Mouse (Mus musculus) kidney, postnatal 4 days (tissue): ENCODE data around the gene Bmpr1a.

Experiments used
- DNase-seq, 2 experiments: peaks; one replicate each; pipeline ENCODE4 v3.0.0; 2021; ENCODE audit warnings: mixed read lengths in 2 of 2

Bmpr1a gene

DNA sequence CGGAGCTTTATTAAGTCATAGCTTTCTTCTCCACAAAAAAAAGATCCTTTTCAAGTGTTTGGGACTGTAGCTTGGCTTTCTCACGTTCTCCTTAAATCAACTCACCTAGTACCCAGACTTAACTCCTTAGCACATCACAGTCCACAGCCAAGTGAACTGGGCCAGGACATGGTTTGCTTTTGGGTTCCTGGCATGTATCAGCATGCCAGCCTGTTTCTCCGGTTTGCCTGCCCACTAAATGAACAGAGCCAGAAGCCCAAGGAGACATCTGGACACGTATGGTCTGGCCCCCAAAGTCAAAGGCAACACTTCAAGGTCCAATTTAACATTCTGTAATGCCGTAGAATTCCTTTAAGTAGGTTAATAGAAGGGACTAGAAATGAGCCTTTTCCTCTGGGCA, 1.2 kb upstream of the Bmpr1a start:
- no peak for DNase-seq

DNA sequence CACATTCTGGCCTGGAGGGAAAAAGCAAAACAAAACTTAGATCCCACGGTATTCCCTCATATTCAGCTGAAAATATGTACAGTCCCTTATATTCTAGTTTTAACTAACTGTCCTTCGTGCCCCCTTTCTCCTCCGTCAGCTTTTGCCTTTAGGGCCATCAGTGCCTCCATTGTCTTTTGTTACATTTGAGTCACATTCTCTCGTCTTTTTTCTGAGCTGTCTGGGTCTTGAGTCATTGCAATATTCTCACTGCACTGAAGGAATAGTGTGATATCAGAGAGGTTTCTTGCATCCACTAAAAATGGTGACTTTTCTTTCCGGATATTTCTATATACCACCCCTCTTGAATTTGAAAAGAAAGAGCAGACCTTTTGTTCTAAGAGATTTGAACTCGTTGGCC, 618 bp upstream of the Bmpr1a start:
- no peak for DNase-seq

DNA sequence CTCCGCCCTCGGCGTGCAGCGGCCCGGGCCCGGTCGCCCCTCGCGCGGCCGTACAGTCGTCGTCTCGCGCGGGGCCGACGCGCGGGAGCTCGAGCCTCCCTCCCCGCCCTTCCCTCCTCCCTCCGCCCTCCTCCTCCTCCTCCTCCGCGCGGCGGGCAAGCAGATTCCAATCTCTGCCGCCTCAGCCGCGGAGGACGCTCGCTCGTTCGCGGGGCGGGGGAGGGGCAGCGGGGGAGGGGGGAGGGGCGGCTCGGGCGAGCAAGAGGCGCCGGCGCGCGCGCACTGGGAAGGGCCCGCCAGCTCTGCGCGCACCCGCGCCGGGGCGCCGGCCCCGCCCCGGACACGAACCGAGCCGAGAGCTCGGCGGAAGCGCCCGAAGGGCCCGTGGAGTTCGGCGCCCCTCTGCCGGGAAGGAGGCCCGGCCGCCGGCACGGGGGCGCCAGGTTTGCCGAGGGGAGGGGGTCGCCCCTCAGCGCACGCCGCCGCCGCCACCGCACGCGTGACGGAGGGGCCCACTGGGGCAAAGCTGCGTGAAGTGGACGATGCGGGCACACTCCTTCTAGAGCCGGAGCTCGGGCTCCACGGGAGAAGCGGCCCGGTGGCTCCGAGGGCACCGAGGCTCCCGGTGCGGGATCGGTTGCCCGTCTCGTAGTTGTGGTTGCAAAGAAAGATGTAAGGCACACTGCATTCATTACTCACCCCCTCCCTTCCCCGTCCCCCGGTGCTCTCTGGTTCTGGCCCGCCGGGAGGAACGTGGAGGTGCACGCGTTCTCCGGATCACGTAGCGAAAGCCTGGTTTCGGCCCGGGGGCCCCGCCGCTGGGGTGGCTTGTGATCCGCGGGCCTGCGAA, 441 bp downstream of the Bmpr1a start:
- peak; percentile 89 to 94 for DNase-seq

DNA sequence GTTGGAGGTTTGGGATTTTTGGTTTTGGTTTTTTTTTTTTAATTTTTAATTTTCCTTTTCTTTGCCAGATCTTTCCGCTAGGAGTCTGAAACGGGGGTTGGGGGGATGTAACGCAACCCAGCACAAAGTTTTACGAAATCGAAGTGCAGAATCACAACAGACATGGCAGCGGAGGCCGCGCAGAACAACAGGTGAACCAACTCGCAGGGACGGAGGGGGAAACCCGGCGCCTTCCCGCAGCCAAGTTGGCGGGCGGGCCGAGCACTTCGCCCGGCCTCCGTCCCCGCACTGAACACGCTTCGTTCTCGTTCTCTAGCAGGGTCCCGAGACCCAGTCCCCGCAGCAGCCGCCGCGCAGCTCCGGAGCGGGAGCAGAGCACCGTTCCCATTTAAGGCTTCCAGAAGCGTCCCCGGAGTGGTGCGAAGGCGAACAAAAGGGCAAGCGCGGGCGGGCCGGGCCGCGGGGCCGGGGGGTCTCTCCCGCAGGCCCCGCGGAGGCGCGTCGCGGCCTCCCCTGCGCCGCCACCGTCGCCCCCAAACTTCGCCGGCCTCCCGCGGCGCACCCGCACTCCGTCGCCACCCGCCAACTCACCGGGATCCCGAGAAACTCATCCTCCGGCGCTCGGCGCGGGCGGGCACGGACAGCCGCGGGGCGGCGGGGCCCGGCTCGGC, 1.2 kb downstream of the Bmpr1a start:
- DNase-seq = peak; percentile 64 to 77

DNA sequence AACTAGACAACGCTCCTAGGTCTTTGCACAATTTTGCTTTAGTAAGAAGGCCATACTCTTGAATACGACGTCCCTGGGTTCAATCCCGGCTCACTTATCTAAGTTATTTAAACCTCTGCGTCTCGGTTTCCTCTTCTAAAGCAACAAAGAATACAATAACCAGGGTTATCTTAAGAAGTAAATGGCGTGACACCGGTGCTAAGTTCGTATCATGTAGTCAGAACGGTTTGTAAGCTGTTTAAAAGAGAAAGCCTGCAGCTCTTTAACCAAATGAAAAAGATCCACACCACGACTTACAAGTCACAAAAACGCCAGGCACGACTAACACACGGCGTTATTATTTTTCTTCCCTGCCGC, 1.7 kb downstream of the Bmpr1a start:
- no peak for DNase-seq

DNA sequence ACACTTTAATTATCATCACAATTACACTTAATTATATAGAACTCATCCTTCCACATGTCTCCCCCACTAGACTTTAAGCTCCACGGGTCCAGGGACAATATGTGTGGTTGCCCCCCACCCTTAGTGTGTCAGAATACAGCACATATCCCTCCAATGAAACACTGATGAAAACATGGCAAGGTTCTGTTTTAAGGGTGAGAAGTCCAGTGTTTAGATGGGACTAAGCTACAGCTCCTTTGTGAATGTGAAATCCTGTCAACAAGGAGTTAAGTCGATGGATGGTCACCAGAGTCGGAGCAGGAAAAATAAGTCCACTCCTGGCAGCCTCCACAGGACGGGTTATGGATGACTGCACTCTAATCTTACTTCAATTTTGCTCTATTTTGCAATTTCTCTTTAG, 2.8 kb downstream of the Bmpr1a start:
- DNase-seq = peak in 1 of 2 experiments; percentile 17

DNA sequence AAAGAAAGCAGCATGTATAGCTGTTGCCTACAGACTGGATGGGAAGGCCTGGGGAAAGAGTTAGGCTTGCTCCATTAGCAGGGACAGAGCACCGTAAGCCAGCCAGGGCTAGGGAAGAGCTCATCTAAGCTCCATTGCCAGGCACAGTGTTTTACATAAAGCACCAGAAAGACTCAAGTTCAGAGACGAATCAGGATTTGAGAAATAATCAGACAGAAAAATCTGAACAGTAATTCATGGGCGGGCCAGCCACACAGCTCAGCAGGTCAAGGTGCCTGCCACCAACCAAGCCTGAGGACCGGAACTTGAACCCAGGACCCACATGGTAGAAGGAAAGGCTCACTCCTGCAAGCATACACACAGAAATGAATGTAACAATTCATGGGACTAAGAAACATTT, 3.5 kb downstream of the Bmpr1a start:
- no peak for DNase-seq

DNA sequence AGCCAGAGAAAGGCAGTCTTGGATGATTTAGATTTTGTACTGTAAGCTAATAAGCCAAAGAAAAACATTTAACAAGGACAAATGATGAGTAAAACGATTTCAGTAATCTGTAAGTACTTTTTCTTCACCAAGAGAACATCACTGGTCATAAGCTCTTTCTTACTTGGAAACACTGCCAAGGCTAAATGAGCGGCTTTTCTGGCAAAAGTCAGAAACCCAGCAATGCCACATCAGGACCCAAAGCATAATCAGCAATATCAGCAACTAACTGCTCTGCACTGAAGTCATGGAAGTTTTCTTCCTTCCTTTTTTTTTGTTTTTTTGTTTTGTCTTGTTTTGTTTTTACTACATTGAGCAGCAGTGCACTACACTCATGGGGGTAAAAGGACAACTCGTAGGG, 5.8 kb downstream of the Bmpr1a start:
- no peak for DNase-seq

DNA sequence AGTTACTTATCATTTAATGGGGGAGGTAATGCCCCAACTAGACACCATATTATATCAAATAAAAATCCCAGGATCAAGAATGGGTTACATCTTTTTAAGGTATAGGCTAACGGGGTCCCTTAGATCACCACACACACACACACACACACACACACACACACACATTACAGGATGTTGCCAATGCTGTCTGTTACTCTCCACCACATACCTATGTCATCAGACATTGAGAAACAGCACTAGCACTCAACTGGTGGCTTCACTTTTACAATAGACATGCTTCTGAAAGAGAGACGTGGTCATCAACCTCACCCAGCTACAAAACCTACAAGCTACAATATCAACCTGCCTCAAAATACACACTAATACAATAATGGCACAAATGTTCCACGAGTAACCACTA, 9.5 kb downstream of the Bmpr1a start:
- no peak for DNase-seq

DNA sequence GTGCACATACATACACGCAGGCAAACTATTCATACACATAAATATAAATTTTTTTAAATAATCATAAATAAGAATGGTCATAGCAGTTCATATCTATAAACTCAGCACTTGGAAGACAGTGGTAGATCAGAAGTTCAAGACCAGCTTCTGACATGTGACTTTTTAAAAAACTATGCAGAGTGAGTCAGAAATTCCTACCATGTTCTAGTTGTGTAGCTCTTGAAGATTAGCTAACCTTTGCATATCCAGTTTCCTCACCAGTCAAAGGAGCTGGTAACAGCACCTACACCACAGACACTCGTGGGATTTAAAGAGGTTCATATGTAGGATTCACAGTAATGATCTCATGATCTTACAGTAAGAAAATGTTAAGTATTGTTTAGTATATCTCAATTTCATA, 10.5 kb downstream of the Bmpr1a start:
- DNase-seq = no peak

DNA sequence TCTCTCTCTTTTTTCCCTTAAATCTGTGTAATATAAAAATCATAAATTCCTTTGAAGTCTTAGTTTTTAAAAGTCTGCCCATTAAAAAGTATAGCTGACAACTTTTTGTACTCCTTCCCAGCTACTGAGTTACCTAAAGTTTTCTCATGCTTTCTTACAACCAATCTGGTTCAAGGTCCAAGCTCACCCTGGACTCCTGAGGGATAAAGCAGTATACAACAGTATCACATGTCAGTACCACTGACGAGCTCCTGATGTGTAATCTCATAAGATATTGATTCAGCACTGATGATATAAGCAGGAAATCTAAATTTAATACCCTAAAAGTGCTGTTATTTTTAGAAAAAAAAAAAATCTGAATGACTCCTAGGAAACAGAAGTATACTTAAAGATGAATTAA, 12.2 kb downstream of the Bmpr1a start:
- no peak for DNase-seq

DNA sequence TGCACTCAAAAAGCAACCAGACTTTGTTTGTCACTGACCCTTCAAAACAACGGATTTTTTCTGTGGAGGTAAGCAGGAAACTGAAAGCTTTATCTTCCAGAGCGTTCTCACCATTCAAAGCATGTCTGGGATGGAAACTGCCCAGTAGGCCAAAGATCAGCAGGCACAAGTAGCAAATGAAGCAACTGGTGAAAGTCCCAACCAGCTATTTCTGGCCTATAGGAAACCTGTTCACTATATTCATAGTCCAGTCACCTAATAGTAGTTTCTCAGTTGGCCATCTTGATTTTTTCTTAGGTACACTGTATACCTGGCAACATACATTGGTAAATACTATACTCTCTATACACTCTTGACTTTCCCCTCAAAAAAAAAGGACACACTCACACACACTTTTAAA, 13.2 kb downstream of the Bmpr1a start:
- DNase-seq = no peak

DNA sequence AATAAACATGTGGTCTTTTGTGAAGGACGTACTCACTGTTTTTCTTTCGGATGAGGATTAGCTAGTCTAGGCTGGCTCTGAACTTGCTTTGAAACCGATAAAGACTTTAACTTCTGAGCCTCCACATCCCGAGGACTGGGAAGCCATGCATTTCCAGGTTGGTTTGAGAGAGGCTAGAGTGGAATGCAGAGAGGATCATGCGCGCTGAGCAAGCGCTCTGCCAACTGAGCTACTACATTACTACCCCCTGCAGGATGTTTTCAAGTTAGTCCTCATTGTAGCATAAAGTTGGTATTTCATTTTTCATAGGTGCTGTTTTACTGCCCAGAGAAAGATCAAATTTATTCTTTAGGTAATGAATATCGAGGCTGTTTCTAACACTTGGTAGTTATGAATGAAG, 17.0 kb downstream of the Bmpr1a start:
- DNase-seq = peak in 1 of 2 experiments; percentile 17

DNA sequence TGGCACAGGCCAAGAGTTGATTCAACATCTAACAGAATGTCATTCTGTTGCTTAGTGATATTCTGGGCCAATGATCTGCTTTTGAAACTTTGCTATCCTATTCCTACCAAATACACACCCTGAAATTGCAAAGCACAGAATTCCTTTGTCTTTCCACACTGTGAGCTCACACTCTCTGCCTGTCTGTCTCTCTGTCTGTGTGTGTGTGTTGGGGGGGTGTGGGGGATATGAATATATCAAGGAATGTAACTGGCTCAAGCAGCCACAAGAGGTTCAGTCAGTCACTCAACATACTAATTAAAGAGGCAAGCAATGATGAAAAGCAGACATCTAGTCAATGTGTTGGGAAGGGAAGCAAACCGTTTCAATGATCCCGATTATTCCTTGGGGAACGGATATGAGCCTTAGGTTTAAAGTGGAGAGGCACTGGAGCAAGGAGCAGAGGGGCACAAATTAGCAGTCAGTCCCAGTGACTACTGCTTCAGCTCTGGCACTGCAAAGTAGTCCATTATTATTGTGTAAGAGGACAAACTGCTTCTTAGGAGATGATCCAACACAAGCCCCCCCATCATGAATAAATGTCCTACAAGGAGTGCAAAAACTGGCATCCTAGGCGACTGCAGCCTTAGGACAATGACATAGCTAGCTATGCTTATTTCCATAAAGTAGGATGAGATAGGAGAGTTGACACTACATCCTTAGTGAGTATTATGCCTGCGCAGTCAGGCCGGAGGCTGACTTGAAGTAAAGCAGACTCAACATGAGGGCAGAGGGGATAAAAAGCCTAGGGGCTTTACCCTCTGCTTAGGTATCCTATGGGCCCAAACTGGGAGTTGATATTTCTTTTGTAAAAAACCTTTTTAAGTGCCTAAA, 19.4 kb downstream of the Bmpr1a start:
- DNase-seq = no peak

DNA sequence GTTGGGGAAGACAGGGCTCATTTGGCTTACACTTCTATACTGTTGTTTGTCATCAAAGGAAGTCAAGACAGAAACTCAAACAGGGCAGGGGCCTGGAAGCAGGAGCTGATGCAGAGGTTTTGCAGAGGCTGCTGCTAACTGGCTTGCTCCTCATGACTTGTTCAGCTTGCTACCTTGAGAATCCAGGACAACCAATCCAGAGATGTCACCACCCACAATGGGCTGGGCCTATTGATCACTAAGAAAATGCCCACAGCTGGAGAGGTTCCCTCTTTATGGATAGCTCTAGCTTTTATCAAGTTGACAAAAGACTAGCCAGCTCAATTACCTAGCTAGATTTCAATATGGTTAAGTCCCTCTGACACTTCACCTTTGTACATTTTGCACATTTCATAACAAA, 31.6 kb downstream of the Bmpr1a start:
- no peak for DNase-seq

DNA sequence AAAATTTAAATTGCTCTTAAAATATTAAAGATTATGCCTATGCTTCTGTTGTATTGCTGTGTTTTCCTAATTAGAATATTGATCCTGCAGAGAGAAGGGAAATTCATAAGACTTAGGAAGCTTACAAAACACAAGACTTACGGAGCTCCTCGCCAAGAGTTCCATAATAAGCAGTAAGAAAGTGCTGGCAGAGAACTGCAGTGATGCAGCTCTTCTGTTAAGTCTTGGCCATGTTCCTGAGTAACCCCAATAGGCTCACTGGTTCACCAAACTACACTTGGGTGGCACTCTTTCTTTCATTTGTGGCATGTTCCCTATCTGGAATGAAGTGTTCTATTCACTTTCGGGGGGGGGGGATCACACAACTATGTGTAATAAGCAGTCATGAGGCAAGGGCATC, 36.9 kb downstream of the Bmpr1a start:
- DNase-seq = no peak

DNA sequence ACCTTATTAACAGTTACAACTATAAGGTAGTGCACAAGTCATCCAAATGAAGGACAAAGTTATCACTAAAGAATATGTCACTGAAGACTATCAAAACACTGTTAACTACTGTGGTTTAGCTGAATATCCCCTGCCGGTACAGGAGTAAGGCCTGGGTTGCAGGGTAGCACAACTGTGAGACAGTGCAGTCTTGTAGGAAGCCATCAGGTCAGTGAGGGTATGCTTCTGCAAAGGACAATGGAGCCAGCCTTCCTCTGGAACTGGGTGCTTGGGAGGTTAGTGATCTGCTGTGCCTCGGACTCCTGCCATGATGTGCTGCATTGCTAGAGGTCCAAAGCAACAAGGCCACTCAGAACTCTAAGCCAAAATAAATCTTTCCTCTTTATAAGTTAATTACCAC, 43.8 kb downstream of the Bmpr1a start:
- DNase-seq = no peak

DNA sequence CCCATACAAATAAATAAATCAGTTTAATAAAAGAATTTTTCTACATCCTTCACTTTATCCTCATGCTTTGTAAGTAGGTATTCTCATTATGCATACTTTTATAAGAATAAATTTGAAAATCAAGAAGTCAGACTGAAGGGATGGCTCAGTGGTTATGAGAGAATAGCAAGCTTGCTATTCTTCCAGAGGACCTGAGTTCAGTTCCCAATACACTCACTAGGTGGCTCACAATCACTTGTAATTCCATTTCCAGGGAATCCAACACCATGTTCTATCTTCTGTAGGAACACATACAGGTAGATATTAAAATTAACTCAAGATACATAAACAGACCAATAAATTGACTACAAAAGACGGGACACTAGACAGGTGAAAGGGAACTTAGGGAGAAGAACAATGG, 44.3 kb downstream of the Bmpr1a start:
- DNase-seq = peak; percentile 20 to 44

DNA sequence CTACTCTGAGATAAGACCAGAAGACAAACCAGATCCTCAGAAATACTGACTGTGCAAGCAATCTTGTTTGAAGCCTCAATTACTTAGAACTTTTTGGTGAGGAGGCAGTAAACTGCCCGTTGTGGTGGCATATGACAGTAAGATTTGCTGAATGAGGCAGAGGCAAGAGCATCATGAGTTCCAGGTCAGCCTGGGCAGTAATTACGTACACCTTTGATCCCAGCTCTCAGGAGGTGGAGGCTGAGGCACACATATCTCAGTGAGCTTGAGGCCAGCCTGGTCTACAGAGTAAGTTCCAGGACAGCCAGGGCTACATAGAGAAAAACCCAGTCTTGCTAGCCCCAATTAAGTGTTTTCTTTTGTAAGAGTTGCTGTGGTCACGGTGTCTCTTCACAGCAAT, 48.9 kb downstream of the Bmpr1a start:
- no peak for DNase-seq

DNA sequence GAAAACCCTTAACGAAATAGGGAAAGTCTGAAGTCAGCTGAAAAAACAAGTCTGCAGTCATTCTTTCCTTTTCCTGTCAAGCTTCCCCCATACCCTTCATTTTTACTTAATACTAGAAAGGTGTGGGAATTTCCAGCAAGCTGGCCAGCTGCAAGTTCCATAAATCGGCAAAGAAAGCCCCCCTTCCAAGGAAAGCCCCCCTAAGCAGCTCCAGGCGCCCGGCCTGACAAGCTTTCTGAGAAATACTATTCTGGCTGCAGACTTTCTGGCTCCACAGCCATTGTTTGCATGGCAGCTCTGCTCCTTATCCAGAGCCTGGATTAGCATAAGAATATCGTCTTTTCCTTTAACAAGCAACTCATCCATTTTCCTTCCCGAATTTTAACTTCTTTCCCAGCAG, 49.5 kb downstream of the Bmpr1a start:
- no peak for DNase-seq

DNA sequence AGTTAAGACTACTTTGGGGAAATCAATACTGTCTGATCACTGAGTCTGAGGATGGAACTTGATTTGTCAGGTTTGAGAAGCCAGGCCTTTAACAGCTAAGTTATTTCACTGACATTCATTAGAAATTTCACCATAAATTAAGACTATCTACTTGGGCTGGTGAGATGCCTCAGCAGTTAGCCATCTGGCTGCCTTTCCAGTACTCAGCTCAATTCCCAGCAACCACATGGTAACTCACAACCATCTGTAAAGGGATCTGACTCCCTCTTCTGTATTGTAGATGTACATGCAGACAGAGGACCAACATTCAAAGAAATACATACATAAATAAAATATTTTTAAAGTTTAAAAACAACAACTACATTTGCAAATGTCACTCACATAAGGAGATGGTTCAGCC, 51.3 kb downstream of the Bmpr1a start:
- DNase-seq = no peak

DNA sequence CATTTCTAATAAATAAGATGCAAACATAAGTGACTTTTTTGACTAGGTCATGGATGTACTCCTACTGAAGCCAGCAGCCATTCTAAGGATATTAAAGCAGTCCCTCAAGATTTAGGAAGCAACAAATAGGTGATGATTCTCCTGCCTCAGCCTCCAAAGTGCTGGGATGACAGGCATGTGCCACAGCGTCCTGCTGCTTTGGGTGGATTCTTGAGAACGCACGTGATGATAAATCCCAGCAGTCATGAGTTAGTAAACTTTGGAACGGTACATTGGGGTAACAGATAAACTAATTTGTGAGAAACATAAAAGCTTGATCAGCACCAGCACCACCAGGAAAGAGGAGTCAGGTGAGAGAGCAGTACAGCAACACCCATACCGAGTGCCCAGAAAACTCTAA, 52.7 kb downstream of the Bmpr1a start:
- no peak for DNase-seq

DNA sequence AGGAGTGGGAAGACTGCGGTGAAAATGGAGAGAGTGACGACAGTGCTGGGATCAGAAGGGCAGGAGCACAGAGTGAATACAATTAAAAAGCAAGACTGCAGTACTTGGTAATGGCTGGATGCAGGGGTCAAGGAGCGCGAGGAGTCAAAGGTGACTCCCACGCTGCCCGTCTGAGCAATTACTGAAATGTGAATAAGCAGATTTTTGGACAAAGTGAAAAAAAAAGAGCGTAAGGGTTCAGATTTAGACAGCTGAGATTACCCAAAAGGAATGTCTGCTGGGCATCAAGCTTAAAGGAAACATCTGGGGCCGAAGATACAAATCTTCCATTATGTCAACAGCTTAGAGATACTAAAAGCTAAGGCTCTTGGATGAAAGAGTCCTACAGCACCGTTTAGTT, 53.3 kb downstream of the Bmpr1a start:
- peak; percentile 58 to 70 for DNase-seq

DNA sequence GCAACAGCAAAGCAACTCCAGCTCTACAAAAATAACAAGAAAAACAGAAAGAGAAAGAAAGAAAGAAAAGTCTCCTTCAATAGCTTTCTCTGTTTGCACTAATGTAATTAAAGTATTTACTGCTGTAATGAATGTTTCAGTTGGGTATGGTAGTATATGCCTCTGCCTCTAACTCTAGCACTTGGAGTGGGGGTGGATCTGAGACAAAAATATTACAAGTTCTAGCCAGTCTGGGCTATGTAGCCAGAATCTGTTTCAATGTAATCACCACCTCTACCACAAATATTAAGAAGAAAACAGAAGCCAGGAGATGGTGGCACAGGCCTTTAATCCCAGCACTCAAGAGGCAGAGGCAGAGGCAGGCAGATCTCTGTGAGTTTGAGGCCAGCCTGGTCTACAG, 54.7 kb downstream of the Bmpr1a start:
- no peak for DNase-seq
